Mouse (Mus musculus): ENCODE data around the gene Prr12. TPM values are rescaled to one million over a fixed set of nuclear protein-coding genes. Genes with fewer than 3 reads are reported as not detected.

The Prr12 gene
- polyA plus RNA-seq, 1 experiment from 2014 or later, result 3.4 TPM

GRCm38 (mm10) chr7:45095367-45095766 is 42.7 kb upstream of the Prr12 start:
- H3K36me3 ChIP-seq (ENCODE audit: control insufficient read depth, insufficient read depth, low read length), result no peaks in the 10 kb centered on the region
- no peaks in the 10 kb centered on the region for H3K4me1 ChIP-seq (replicated peaks; ENCODE audit: control insufficient read depth, insufficient read depth)
- no peak overlapping the region for H3K9ac ChIP-seq (ENCODE audit: low read length)
- ATAC-seq (ENCODE audit: low FRiP score, low TSS enrichment) (no peak), DNase-seq (ENCODE audit: low spot score) (no peak)
- no peaks in the 10 kb centered on the region for H3K9me3 ChIP-seq (ENCODE audit: control insufficient read depth, low read length)
- TF ChIP-seq CTCF (IDR thresholded peaks at IDR 0.05; ENCODE audit: low read depth) (no peak), EP300 (optimal IDR thresholded peaks at IDR 0.05) (no peak)
- H3K27me3 ChIP-seq (ENCODE audit: control insufficient read depth, insufficient read depth, low read length), result no peaks in the 10 kb centered on the region
- no peak overlapping the region for H3K4me2 ChIP-seq (replicated peaks; ENCODE audit: low read depth)
- no peak overlapping the region for H3K4me3 ChIP-seq (ENCODE audit: low read depth, low read length)
- H3K27ac ChIP-seq (replicated peaks), result no peak overlapping the region
- 72% methylated on average over 6 of the region's 6 CpGs for WGBS

- no peak for DNase-seq (ENCODE audit: low spot score)
- Histone ChIP-seq H3K27ac (replicated peaks) (no peak overlapping the region), H3K9me3 (ENCODE audit: control insufficient read depth, low read length) (no peaks in the 10 kb centered on the region), H3K4me3 (ENCODE audit: low read depth, low read length) (no peak overlapping the region), H3K4me2 (replicated peaks; ENCODE audit: low read depth) (no peak overlapping the region), H3K4me1 (replicated peaks; ENCODE audit: control insufficient read depth, insufficient read depth) (no peaks in the 10 kb centered on the region), H3K9ac (ENCODE audit: low read length) (no peak overlapping the region), H3K27me3 (ENCODE audit: control insufficient read depth, insufficient read depth, low read length) (no peaks in the 10 kb centered on the region), H3K36me3 (ENCODE audit: control insufficient read depth, insufficient read depth, low read length) (no peaks in the 10 kb centered on the region)
- TF ChIP-seq CTCF (IDR thresholded peaks at IDR 0.05; ENCODE audit: low read depth), result no peak
- TF ChIP-seq EP300 (optimal IDR thresholded peaks at IDR 0.05), result no peak
- 35% methylated on average over 7 of the region's 7 CpGs for WGBS
- ATAC-seq (ENCODE audit: low FRiP score, low TSS enrichment), result no peak
These were observed 41.4 kb upstream of the Prr12 start for GRCm38 (mm10) chr7:45094121-45094520.

GRCm38 (mm10) chr7:45093516-45093905 is 40.8 kb upstream of the Prr12 start:
- no peak for DNase-seq (ENCODE audit: low spot score)
- TF ChIP-seq EP300 (optimal IDR thresholded peaks at IDR 0.05) (no peak), CTCF (IDR thresholded peaks at IDR 0.05; ENCODE audit: low read depth) (no peak)
- Histone ChIP-seq H3K27me3 (ENCODE audit: control insufficient read depth, insufficient read depth, low read length) (no peaks in the 10 kb centered on the region), H3K36me3 (ENCODE audit: control insufficient read depth, insufficient read depth, low read length) (peaks cover 2% of the 10 kb centered on the region; the same call in 1 of the 2 replicates), H3K9me3 (ENCODE audit: control insufficient read depth, low read length) (no peaks in the 10 kb centered on the region), H3K4me2 (replicated peaks; ENCODE audit: low read depth) (no peak overlapping the region), H3K4me1 (replicated peaks; ENCODE audit: control insufficient read depth, insufficient read depth) (no peaks in the 10 kb centered on the region), H3K27ac (replicated peaks) (peak overlapping the region; percentile 45; the same call in 1 of the 2 replicates), H3K9ac (ENCODE audit: low read length) (no peak overlapping the region), H3K4me3 (ENCODE audit: low read depth, low read length) (no peak overlapping the region)
- WGBS, result 39% methylated on average over 17 of the region's 18 CpGs
- no peak for ATAC-seq (ENCODE audit: low FRiP score, low TSS enrichment)

DNA sequence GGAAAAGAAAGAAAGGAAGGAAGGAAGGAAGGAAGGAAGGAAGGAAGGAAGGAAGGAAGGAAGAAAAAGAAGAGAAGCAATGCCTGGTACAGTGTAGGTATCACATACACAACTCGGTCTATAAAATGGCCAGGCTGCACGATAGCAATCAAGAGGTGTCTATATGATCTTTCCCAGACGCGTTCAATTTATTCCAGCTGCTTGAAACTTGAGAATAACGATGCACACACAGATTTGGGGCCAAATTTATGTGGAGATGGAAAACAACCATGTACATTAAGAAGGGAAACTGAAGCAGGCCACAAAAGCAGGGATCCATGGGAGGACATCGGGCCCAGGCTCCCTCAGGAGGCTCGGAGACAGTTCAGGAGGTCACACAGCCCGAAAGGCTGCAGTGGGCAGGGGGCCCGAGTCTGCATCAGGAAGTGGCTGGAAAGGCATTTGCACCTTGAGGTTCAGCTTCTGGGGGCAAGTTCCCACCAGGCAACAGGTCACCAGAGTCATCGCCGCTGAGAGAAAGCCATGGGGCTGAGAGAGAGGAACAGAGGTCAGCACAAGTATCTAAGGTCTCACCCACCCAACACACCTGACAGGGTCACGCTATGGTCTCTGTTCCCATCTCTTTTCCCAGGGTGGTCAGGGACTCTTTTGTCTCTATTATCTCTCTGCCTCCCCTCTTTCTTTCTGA is 40.3 kb upstream of the Prr12 start:
- Histone ChIP-seq H3K27me3 (ENCODE audit: control insufficient read depth, insufficient read depth, low read length) (no peaks in the 10 kb centered on the region), H3K4me1 (replicated peaks; ENCODE audit: control insufficient read depth, insufficient read depth) (no peaks in the 10 kb centered on the region), H3K36me3 (ENCODE audit: control insufficient read depth, insufficient read depth, low read length) (peaks cover 6% of the 10 kb centered on the region; the same call in 1 of the 2 replicates), H3K4me3 (ENCODE audit: low read depth, low read length) (no peak overlapping the region), H3K4me2 (replicated peaks; ENCODE audit: low read depth) (no peak overlapping the region), H3K9ac (ENCODE audit: low read length) (no peak overlapping the region), H3K27ac (replicated peaks) (peak overlapping the region; percentile 45; the same call in 1 of the 2 replicates), H3K9me3 (ENCODE audit: control insufficient read depth, low read length) (no peaks in the 10 kb centered on the region)
- no peak for ATAC-seq (ENCODE audit: low FRiP score, low TSS enrichment)
- DNase-seq (ENCODE audit: low spot score), result no peak
- TF ChIP-seq EP300 (optimal IDR thresholded peaks at IDR 0.05) (no peak), CTCF (IDR thresholded peaks at IDR 0.05; ENCODE audit: low read depth) (no peak)
- WGBS, result 47% methylated on average over 12 of the region's 12 CpGs

- DNase-seq (ENCODE audit: low spot score) (peak; percentile 87), ATAC-seq (ENCODE audit: low FRiP score, low TSS enrichment) (peak; percentile 91)
- under 1% methylated on average over 16 of the region's 16 CpGs for WGBS
- Histone ChIP-seq H3K4me1 (replicated peaks; ENCODE audit: control insufficient read depth, insufficient read depth) (no peaks in the 10 kb centered on the region), H3K36me3 (ENCODE audit: control insufficient read depth, insufficient read depth, low read length) (peaks cover 8% of the 10 kb centered on the region; the same call in 1 of the 2 replicates), H3K9ac (ENCODE audit: low read length) (peak within 1 kb of the TSS; percentile 66), H3K9me3 (ENCODE audit: control insufficient read depth, low read length) (no peaks in the 10 kb centered on the region), H3K4me3 (ENCODE audit: low read depth, low read length) (peak within 1 kb of the TSS; percentile 47), H3K27me3 (ENCODE audit: control insufficient read depth, insufficient read depth, low read length) (no peaks in the 10 kb centered on the region), H3K27ac (replicated peaks) (peak within 1 kb of the TSS; percentile 88), H3K4me2 (replicated peaks; ENCODE audit: low read depth) (peak within 1 kb of the TSS; percentile 60)
- TF ChIP-seq CTCF (IDR thresholded peaks at IDR 0.05; ENCODE audit: low read depth) (no peak), EP300 (optimal IDR thresholded peaks at IDR 0.05) (no peak)
These were observed 39.4 kb upstream of the Prr12 start, which contains the start of gene Rcn3 for GRCm38 (mm10) chr7:45092048-45092447. Rcn3 (minus strand) TSS chr7:45092221.

All from stomach, postnatal 0 days (tissue).